ENCODE assay signal across 8 mouse cellular contexts in the genomic region with DNA sequence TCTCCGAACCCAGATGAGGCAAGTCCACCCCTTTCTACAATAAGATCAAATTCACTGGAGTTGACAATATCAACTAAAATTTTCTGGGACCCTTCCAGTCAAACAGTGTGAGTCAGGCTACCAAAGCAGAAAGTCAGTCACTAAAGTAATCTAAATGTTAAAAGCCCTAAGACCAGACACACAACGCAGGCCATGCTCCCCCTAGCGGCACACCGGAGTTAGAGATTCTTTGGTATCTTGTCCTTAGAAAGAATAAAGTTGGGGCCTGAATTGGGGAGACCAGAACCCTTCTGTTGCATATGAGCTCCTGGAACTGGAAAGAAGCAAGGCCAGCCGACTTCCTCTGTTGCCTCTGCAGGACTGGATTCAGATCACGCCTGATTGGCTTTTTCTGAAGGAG.
DNase-seq lines count a peak whose midpoint lies in the region; ATAC-seq lines count a peak whose summit lies in the region.

No protein-coding gene starts in this region.

- intact Hi-C loops in left cerebral cortex, postnatal 25 days (cut with DNase I): loop anchor here (2.0 to 5.0 kb wide), 3 partner anchors 54 to 90 kb away; no protein-coding TSS in a partner anchor

- H3K27ac ChIP-seq in hindbrain, embryonic 11.5 days (ENCODE audit: low read depth, low read length): no peak overlapping the region
- no peak overlapping the region for H3K27ac ChIP-seq in hindbrain, embryonic 16.5 days (ENCODE audit: low read depth, low read length)

- H3K4me1 ChIP-seq in hindbrain, embryonic 11.5 days (replicated peaks; ENCODE audit: control insufficient read depth, insufficient read depth, low read length): 0 out of 2 replicates have a peak, but pooled peaks cover 3% of the 10 kb centered on the region
- peaks cover 22% of the 10 kb centered on the region for H3K4me1 ChIP-seq in hindbrain, embryonic 16.5 days (ENCODE audit: control insufficient read depth, insufficient read depth, low read depth, low read length)

- H3K9ac ChIP-seq in hindbrain, embryonic 11.5 days (ENCODE audit: low read depth, low read length): no peak overlapping the region
- H3K9ac ChIP-seq in hindbrain, embryonic 16.5 days (ENCODE audit: low read depth, low read length): no peak overlapping the region

- no peak overlapping the region for H3K4me2 ChIP-seq in hindbrain, embryonic 11.5 days (replicated peaks; ENCODE audit: low read depth, low read length)
- H3K4me2 ChIP-seq in hindbrain, embryonic 16.5 days (ENCODE audit: low read length): no peak overlapping the region

- peak; percentile 73 for DNase-seq in hindbrain, embryonic 11.5 days (ENCODE audit: low spot score)
- DNase-seq in MEL-GATA-1-ER (ENCODE audit: extremely low read depth, low read depth): peak; percentile 45
- peak; percentile 63 for DNase-seq in cerebellum, adult 9-11 months
- DNase-seq in left cerebral cortex, postnatal 25 days (ENCODE audit: low spot score in 2 of 2): peak; percentile 63 to 66
- peak; percentile 39 for DNase-seq in ovary, postnatal 10 days (ENCODE audit: low spot score)
- peak; percentile 59 for DNase-seq in thymus, postnatal 25 days

- no peaks in the 10 kb centered on the region for H3K9me3 ChIP-seq in hindbrain, embryonic 11.5 days (ENCODE audit: control insufficient read depth, low read length)
- H3K9me3 ChIP-seq in hindbrain, embryonic 16.5 days (ENCODE audit: control insufficient read depth, low read length): no peaks in the 10 kb centered on the region

- no peak overlapping the region for H3K4me3 ChIP-seq in hindbrain, embryonic 11.5 days (ENCODE audit: low read depth, low read length)
- H3K4me3 ChIP-seq in hindbrain, embryonic 16.5 days (ENCODE audit: low read length): no peak overlapping the region

- WGBS in hindbrain, embryonic 11.5 days: 24% methylated on average over 6 of the region's 6 CpGs
- WGBS in hindbrain, embryonic 16.5 days: 20% methylated on average over 6 of the region's 6 CpGs

- no peaks in the 10 kb centered on the region for H3K36me3 ChIP-seq in hindbrain, embryonic 11.5 days (ENCODE audit: control insufficient read depth, insufficient read depth, low read length)
- no peaks in the 10 kb centered on the region for H3K36me3 ChIP-seq in hindbrain, embryonic 16.5 days (ENCODE audit: control insufficient read depth, insufficient read depth, low read length)

- no peaks in the 10 kb centered on the region for H3K27me3 ChIP-seq in hindbrain, embryonic 11.5 days (ENCODE audit: control insufficient read depth, insufficient read depth, low read length)
- no peaks in the 10 kb centered on the region for H3K27me3 ChIP-seq in hindbrain, embryonic 16.5 days (replicated peaks; ENCODE audit: control insufficient read depth, insufficient read depth, low read length)

- ATAC-seq in hindbrain, embryonic 11.5 days (ENCODE audit: low FRiP score): no peak
- no peak for ATAC-seq in hindbrain, embryonic 16.5 days
- ATAC-seq in granulocyte monocyte progenitor cell, adult 5-6 weeks (replicated peaks; ENCODE audit: poor library complexity, severe bottlenecking): peak; percentile 48; the same call in 1 of the 2 replicates
